Mouse (Mus musculus): ENCODE measurements at regions not wholly inside any gene's neighbourhood (a gene's known extent, or its start where the extent isn't known, plus 50 kb on each side); places are given as distances from the start of the nearest gene placed in this dataset.
A peak's percentile ranks its signal among the peaks of the same experiment; 100 is the strongest.

GRCm38 (mm10) chr3:38397615-38397956 is 87.1 kb downstream of the Ankrd50 start:
- Histone ChIP-seq H3K9ac (no peak overlapping the region), H3K36me3 (no peaks in the 10 kb centered on the region), H3K27ac (no peak overlapping the region), H3K27me3 (replicated peaks) (peaks cover 21% of the 10 kb centered on the region), H3K4me3 (no peak overlapping the region), H3K4me2 (no peak overlapping the region), H3K4me1 (no peaks in the 10 kb centered on the region), H3K9me3 (replicated peaks) (no peaks in the 10 kb centered on the region)
- ATAC-seq, result no peak
- 62% methylated on average over 13 of the region's 13 CpGs for WGBS (ENCODE audit: insufficient replicate concordance)

- Histone ChIP-seq H3K4me2 (peak overlapping the region; percentile 37), H3K4me1 (no peaks in the 10 kb centered on the region), H3K36me3 (no peaks in the 10 kb centered on the region), H3K9me3 (replicated peaks) (no peaks in the 10 kb centered on the region), H3K27me3 (replicated peaks) (peaks cover 21% of the 10 kb centered on the region), H3K4me3 (no peak overlapping the region), H3K27ac (no peak overlapping the region), H3K9ac (no peak overlapping the region)
- ATAC-seq, result no peak
- 17% methylated on average over 20 of the region's 20 CpGs for WGBS (ENCODE audit: insufficient replicate concordance)
Observed at GRCm38 (mm10) chr3:38396760-38397614, 87.7 kb downstream of the Ankrd50 start.

GRCm38 (mm10) chr3:38394308-38394707 is 90.3 kb downstream of the Ankrd50 start:
- no peak overlapping the region for H3K9ac ChIP-seq
- peaks cover 21% of the 10 kb centered on the region for H3K27me3 ChIP-seq (replicated peaks)
- ATAC-seq, result no peak
- H3K9me3 ChIP-seq (replicated peaks), result no peaks in the 10 kb centered on the region
- H3K4me2 ChIP-seq, result no peak overlapping the region
- WGBS (ENCODE audit: insufficient replicate concordance), result 42% methylated on average over 4 of the region's 4 CpGs
- no peak overlapping the region for H3K27ac ChIP-seq
- H3K4me3 ChIP-seq, result no peak overlapping the region
- no peaks in the 10 kb centered on the region for H3K36me3 ChIP-seq
- H3K4me1 ChIP-seq, result no peaks in the 10 kb centered on the region

GRCm38 (mm10) chr3:38389647-38390046 is 95.0 kb downstream of the Ankrd50 start:
- no peak overlapping the region for H3K27ac ChIP-seq
- no peaks in the 10 kb centered on the region for H3K4me1 ChIP-seq
- WGBS (ENCODE audit: insufficient replicate concordance), result 55% methylated on average over 2 of the region's 2 CpGs
- H3K9ac ChIP-seq, result no peak overlapping the region
- H3K9me3 ChIP-seq (replicated peaks), result no peaks in the 10 kb centered on the region
- no peaks in the 10 kb centered on the region for H3K36me3 ChIP-seq
- H3K4me2 ChIP-seq, result no peak overlapping the region
- ATAC-seq, result no peak
- no peak overlapping the region for H3K4me3 ChIP-seq
- no peaks in the 10 kb centered on the region for H3K27me3 ChIP-seq (replicated peaks)

GRCm38 (mm10) chr3:38388961-38389360 is 95.7 kb downstream of the Ankrd50 start:
- no peak overlapping the region for H3K9ac ChIP-seq
- H3K27me3 ChIP-seq (replicated peaks), result no peaks in the 10 kb centered on the region
- ATAC-seq, result no peak
- no peaks in the 10 kb centered on the region for H3K4me1 ChIP-seq
- no peaks in the 10 kb centered on the region for H3K36me3 ChIP-seq
- no peak overlapping the region for H3K27ac ChIP-seq
- H3K4me2 ChIP-seq, result no peak overlapping the region
- H3K9me3 ChIP-seq (replicated peaks), result no peaks in the 10 kb centered on the region
- H3K4me3 ChIP-seq, result no peak overlapping the region
- 56% methylated on average over 3 of the region's 3 CpGs for WGBS (ENCODE audit: insufficient replicate concordance)

GRCm38 (mm10) chr3:38382743-38383142 is 101.9 kb downstream of the Ankrd50 start:
- no peaks in the 10 kb centered on the region for H3K36me3 ChIP-seq
- ATAC-seq, result no peak
- no peak overlapping the region for H3K4me2 ChIP-seq
- no peaks in the 10 kb centered on the region for H3K9me3 ChIP-seq (replicated peaks)
- H3K4me3 ChIP-seq, result no peak overlapping the region
- no peaks in the 10 kb centered on the region for H3K27me3 ChIP-seq (replicated peaks)
- no peak overlapping the region for H3K9ac ChIP-seq
- no peak overlapping the region for H3K27ac ChIP-seq
- WGBS (ENCODE audit: insufficient replicate concordance), result 62% methylated on average over 3 of the region's 3 CpGs
- H3K4me1 ChIP-seq, result peaks cover 4% of the 10 kb centered on the region; the same call in 1 of the 2 replicates

GRCm38 (mm10) chr3:38381623-38382022 is 103.0 kb downstream of the Ankrd50 start:
- 56% methylated on average over 5 of the region's 5 CpGs for WGBS (ENCODE audit: insufficient replicate concordance)

GRCm38 (mm10) chr3:38373690-38374089 is 111.0 kb downstream of the Ankrd50 start:
- WGBS (ENCODE audit: insufficient replicate concordance), result 63% methylated on average over 4 of the region's 4 CpGs
- Histone ChIP-seq H3K36me3 (no peaks in the 10 kb centered on the region), H3K27me3 (replicated peaks) (no peaks in the 10 kb centered on the region), H3K4me3 (no peak overlapping the region), H3K9ac (no peak overlapping the region), H3K27ac (no peak overlapping the region), H3K4me1 (no peaks in the 10 kb centered on the region), H3K9me3 (replicated peaks) (no peaks in the 10 kb centered on the region), H3K4me2 (no peak overlapping the region)
- no peak for ATAC-seq

More at GRCm38 (mm10) chr3:38381623-38382022, 103.0 kb downstream of the Ankrd50 start:
- no peaks in the 10 kb centered on the region for H3K27me3 ChIP-seq (replicated peaks)
- no peak overlapping the region for H3K4me3 ChIP-seq
- ATAC-seq, result no peak
- H3K4me1 ChIP-seq, result peaks cover 4% of the 10 kb centered on the region; the same call in 1 of the 2 replicates
- H3K27ac ChIP-seq, result no peak overlapping the region
- no peak overlapping the region for H3K4me2 ChIP-seq
- H3K9me3 ChIP-seq (replicated peaks), result no peaks in the 10 kb centered on the region
- no peak overlapping the region for H3K9ac ChIP-seq
- no peaks in the 10 kb centered on the region for H3K36me3 ChIP-seq

GRCm38 (mm10) chr3:38371702-38372101 is 112.9 kb downstream of the Ankrd50 start:
- no peaks in the 10 kb centered on the region for H3K36me3 ChIP-seq
- no peak overlapping the region for H3K4me2 ChIP-seq
- H3K27ac ChIP-seq, result no peak overlapping the region
- 11% methylated on average over 2 of the region's 2 CpGs for WGBS (ENCODE audit: insufficient replicate concordance)
- H3K9me3 ChIP-seq (replicated peaks), result no peaks in the 10 kb centered on the region
- no peak for ATAC-seq
- H3K4me1 ChIP-seq, result no peaks in the 10 kb centered on the region
- H3K4me3 ChIP-seq, result no peak overlapping the region
- H3K27me3 ChIP-seq (replicated peaks), result no peaks in the 10 kb centered on the region
- no peak overlapping the region for H3K9ac ChIP-seq

GRCm38 (mm10) chr3:38363888-38364287 is 120.8 kb downstream of the Ankrd50 start:
- Histone ChIP-seq H3K4me2 (no peak overlapping the region), H3K36me3 (no peaks in the 10 kb centered on the region), H3K27ac (no peak overlapping the region), H3K27me3 (replicated peaks) (no peaks in the 10 kb centered on the region), H3K4me3 (no peak overlapping the region), H3K9me3 (replicated peaks) (no peaks in the 10 kb centered on the region), H3K9ac (no peak overlapping the region), H3K4me1 (no peaks in the 10 kb centered on the region)
- WGBS (ENCODE audit: insufficient replicate concordance), result 72% methylated on average over 4 of the region's 4 CpGs
- no peak for ATAC-seq

GRCm38 (mm10) chr3:38361411-38361810 is 123.2 kb downstream of the Ankrd50 start:
- Histone ChIP-seq H3K9me3 (replicated peaks) (no peaks in the 10 kb centered on the region), H3K4me3 (no peak overlapping the region), H3K36me3 (no peaks in the 10 kb centered on the region), H3K27me3 (replicated peaks) (no peaks in the 10 kb centered on the region), H3K9ac (no peak overlapping the region), H3K27ac (no peak overlapping the region), H3K4me2 (no peak overlapping the region), H3K4me1 (peaks cover 10% of the 10 kb centered on the region)
- WGBS (ENCODE audit: insufficient replicate concordance), result 44% methylated on average over 4 of the region's 4 CpGs
- no peak for ATAC-seq

GRCm38 (mm10) chr3:38360974-38361373 is 123.7 kb downstream of the Ankrd50 start:
- no peak overlapping the region for H3K27ac ChIP-seq
- H3K9me3 ChIP-seq (replicated peaks), result no peaks in the 10 kb centered on the region
- no peak overlapping the region for H3K4me3 ChIP-seq
- ATAC-seq, result no peak
- H3K27me3 ChIP-seq (replicated peaks), result no peaks in the 10 kb centered on the region
- H3K4me2 ChIP-seq, result no peak overlapping the region
- peaks cover 10% of the 10 kb centered on the region for H3K4me1 ChIP-seq
- H3K9ac ChIP-seq, result no peak overlapping the region
- no peaks in the 10 kb centered on the region for H3K36me3 ChIP-seq
- 58% methylated on average over 5 of the region's 5 CpGs for WGBS (ENCODE audit: insufficient replicate concordance)

Data from liver, embryonic 12.5 days (tissue).